Mouse (Mus musculus): ENCODE data around the gene Itsn1. TPM values are rescaled to one million over a fixed set of nuclear protein-coding genes. Genes with fewer than 3 reads are reported as not detected.
A peak's percentile ranks its signal among the peaks of the same experiment; 100 is the strongest.

The Itsn1 gene
- polyA plus RNA-seq, 1 experiment from 2014 or later = 62.7 TPM

DNA sequence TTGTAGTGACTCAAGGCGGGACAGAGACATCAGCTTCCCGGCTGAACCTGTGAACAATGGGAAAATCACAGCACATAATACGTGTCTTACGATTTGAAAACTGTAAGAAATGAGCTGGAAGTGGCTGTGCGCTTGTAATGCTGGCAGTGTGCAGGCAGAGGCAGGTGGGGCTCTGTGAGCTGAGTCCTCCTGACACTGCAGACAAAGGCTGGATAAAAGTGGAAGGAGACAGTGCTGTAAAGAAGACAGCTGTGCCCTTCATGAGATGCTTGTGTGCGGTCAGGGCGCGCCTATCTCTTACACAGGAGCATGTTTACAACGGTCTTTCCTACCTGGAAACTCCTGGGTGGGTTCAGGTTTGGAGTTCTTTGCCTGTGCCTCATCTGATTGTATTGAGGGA lies 32.1 kb downstream of the Itsn1 start:
- Histone ChIP-seq H3K27me3 (no peaks in the 10 kb centered on the region), H3K36me3 (0 out of 2 replicates have a peak, but pooled peaks cover 3% of the 10 kb centered on the region), H3K9ac (replicated peaks) (no peak overlapping the region), H3K27ac (no peak overlapping the region), H3K4me1 (replicated peaks) (peaks cover 50% of the 10 kb centered on the region), H3K4me2 (replicated peaks) (no peak overlapping the region), H3K9me3 (no peaks in the 10 kb centered on the region), H3K4me3 (replicated peaks) (no peak overlapping the region)
- 78% methylated on average over 9 of the region's 9 CpGs for WGBS
- no peak for ATAC-seq

DNA sequence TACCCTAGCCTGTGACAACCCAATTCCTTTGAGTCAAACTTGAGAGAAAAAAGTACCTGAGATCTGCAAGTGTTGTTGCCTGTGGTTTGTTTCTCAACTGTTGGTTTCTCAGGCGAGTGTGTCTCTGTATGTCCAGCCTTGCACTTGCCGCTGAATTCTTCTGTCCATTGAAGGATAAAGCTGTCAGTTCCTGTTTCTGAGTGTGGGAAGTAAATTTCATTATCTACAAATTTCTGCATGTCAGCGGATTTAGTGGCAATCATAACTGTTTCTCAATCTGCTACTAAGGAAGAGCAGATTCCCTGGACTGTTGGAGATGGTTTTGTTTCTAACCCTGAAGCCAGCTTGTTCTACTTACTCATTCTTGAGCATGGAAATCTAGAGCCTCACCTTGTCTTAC lies 32.7 kb downstream of the Itsn1 start:
- no peak for ATAC-seq
- Histone ChIP-seq H3K36me3 (no peaks in the 10 kb centered on the region), H3K27ac (no peak overlapping the region), H3K4me2 (replicated peaks) (no peak overlapping the region), H3K27me3 (no peaks in the 10 kb centered on the region), H3K4me1 (replicated peaks) (peaks cover 56% of the 10 kb centered on the region), H3K9me3 (no peaks in the 10 kb centered on the region), H3K4me3 (replicated peaks) (no peak overlapping the region), H3K9ac (replicated peaks) (no peak overlapping the region)
- WGBS = 89% methylated on average over 3 of the region's 3 CpGs

DNA sequence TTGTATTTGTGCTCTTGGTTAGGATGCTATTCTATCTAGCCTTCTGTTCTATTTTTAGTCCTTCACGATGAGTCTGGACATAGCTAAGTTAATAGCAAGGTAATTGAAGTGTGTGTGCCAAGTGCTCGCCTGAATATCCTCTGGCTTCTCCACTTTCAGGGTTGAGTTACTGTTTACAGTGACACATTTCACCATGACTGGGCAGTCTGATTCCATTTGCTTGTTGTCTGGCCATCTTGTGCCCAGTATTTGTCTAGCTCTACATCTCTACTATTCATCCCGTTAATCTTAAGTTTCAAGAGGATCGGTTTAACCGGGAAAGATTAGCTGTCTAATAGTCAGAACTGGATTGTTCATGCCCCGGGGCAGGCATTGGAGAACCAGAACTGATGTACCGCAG lies 33.4 kb downstream of the Itsn1 start:
- no peak overlapping the region for H3K4me3 ChIP-seq (replicated peaks)
- no peaks in the 10 kb centered on the region for H3K36me3 ChIP-seq
- H3K4me1 ChIP-seq (replicated peaks) = peaks cover 63% of the 10 kb centered on the region
- WGBS = 65% methylated on average over 7 of the region's 7 CpGs
- no peak overlapping the region for H3K9ac ChIP-seq (replicated peaks)
- no peaks in the 10 kb centered on the region for H3K27me3 ChIP-seq
- ATAC-seq = no peak
- no peaks in the 10 kb centered on the region for H3K9me3 ChIP-seq
- no peak overlapping the region for H3K4me2 ChIP-seq (replicated peaks)
- H3K27ac ChIP-seq = 0 out of 2 replicates have a peak overlapping the region, but pooled peaks have one; percentile 21

DNA sequence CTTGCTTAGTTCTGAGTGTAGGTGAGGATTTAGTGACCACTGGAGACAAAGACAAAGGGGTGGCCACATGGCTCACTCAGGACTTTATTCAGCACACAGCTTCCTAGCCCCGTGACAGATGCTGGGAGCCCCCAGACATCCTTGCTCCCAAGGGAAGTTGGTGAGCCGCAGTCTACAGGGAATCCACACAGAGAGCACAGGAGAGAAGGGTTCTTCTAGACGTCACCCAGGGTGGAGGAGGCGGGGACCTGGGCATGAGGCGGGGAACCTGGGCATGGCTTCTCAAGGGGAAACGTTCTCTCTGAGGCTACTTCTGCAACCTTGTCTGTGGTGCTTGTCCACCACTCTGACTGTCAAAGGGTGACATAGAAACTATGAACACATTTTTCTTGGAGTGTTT lies 34.9 kb downstream of the Itsn1 start:
- Histone ChIP-seq H3K9me3 (no peaks in the 10 kb centered on the region), H3K4me1 (replicated peaks) (peaks cover 71% of the 10 kb centered on the region), H3K36me3 (no peaks in the 10 kb centered on the region), H3K9ac (replicated peaks) (no peak overlapping the region), H3K4me3 (replicated peaks) (no peak overlapping the region), H3K4me2 (replicated peaks) (no peak overlapping the region), H3K27me3 (no peaks in the 10 kb centered on the region), H3K27ac (peak overlapping the region; percentile 9; the same call in 1 of the 2 replicates)
- ATAC-seq = no peak
- 56% methylated on average over 6 of the region's 6 CpGs for WGBS

DNA sequence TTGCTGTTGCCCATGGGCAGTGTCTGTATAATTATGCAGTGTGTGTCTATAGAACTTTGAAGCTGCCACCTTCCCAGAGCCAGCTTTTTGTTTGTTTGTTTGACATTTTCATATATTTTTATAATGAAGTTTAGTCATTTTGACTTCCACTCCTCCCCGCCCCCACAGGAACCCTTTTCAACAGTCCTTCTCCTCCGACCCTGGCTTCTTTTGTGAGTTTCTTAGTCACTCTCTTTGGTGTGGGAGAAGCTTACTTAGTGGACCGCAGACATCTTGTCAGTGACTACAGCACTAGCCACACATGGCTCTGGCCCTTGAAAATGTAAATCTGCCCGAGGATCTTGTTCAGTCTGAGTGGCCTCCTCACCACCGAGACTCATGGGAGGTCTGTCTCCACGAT lies 35.3 kb downstream of the Itsn1 start:
- WGBS = 66% methylated on average over 6 of the region's 6 CpGs
- H3K27ac ChIP-seq = no peak overlapping the region

DNA sequence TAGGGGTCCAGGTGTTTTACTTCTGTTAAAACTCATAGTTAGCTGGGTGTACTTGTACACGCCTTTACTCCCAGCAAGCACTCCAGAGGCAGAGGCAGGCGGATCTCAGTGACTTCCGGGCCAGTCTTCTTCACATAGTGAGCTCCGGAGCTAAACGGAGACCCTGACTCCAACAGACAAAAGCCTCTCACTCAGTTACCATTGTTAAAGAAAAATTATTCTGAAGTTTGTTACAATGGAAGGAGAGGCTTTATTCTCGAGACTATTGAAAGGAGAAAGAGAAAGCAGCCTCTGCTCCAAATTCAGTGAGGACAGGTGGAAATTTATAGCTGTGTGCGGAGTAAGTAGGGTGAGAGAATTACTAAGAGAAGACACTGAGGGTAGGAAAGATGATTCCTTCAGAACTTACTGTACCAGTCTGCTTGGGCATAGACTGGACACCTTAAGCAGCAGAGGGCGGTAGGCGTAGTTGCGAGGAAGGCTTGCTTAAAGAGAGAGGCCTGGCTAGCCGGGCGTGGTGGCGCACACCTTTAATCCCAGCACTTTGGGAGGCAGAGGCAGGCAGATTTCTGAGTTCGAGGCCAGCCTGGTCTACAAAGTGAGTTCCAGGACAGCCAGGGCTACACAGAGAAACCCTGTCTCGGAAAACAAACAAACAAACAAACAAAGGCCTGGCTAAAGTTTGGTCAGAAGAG lies 36.2 kb downstream of the Itsn1 start:
- Histone ChIP-seq H3K9me3 (no peaks in the 10 kb centered on the region), H3K4me2 (replicated peaks) (no peak overlapping the region), H3K27ac (no peak overlapping the region), H3K27me3 (no peaks in the 10 kb centered on the region), H3K9ac (replicated peaks) (no peak overlapping the region), H3K4me1 (replicated peaks) (peaks cover 83% of the 10 kb centered on the region), H3K36me3 (no peaks in the 10 kb centered on the region), H3K4me3 (replicated peaks) (no peak overlapping the region)
- WGBS = 79% methylated on average over 15 of the region's 15 CpGs
- ATAC-seq = no peak

More for the DNA sequence above, 35.3 kb downstream of the Itsn1 start:
- ATAC-seq = no peak
- H3K4me2 ChIP-seq (replicated peaks) = no peak overlapping the region
- H3K9me3 ChIP-seq = no peaks in the 10 kb centered on the region
- H3K36me3 ChIP-seq = no peaks in the 10 kb centered on the region
- H3K4me3 ChIP-seq (replicated peaks) = no peak overlapping the region
- H3K27me3 ChIP-seq = no peaks in the 10 kb centered on the region
- H3K4me1 ChIP-seq (replicated peaks) = peaks cover 74% of the 10 kb centered on the region
- no peak overlapping the region for H3K9ac ChIP-seq (replicated peaks)

DNA sequence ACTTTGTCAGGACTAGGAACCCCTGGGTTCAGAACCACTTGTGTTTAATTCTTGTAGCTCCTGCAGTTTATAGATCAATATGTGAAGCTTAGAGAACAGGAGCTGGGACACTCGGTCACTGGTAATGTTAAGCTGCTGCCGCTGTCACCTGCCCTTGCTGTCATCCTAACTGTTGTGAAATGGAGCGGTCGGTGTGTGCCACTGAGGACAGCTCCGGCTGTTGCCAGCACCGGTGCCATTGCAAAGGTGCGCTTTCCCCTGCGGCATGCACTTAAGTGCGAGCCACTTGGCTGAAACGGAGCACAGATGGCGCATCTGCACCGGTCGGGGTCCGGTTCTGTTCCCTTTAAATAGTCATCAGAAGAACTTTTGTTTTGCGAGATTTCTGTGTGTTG lies 36.7 kb downstream of the Itsn1 start:
- no peak overlapping the region for H3K4me3 ChIP-seq (replicated peaks)
- 90% methylated on average over 15 of the region's 15 CpGs for WGBS
- no peak overlapping the region for H3K4me2 ChIP-seq (replicated peaks)
- H3K27ac ChIP-seq = no peak overlapping the region
- no peaks in the 10 kb centered on the region for H3K9me3 ChIP-seq
- no peak for ATAC-seq
- H3K36me3 ChIP-seq = no peaks in the 10 kb centered on the region
- H3K27me3 ChIP-seq = no peaks in the 10 kb centered on the region
- peaks cover 84% of the 10 kb centered on the region for H3K4me1 ChIP-seq (replicated peaks)
- no peak overlapping the region for H3K9ac ChIP-seq (replicated peaks)

DNA sequence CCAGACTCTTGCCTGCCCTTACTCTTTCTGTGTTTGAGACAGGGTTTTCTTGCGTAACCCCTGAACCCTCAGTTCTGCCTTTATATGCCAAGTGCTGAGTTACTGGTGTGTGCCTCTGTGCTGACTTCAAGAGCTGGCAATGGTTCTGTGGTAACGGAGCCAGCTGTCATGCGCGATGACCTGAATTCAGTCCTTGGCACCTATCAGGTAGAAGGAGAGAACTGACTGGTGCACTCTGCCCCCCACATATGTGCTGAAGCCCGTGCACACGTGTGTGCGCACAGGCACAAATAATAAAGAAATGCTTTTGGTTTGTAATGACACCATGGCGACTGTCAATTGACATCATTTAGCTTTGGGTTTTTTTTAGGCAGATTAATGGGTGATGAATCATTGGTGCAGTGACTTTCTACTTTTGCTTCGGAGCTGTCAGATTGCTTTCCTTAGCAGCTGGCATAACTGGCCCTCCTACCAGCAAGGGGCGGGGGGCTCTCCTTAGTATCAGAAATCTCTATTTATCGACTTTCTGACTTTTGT lies 38.2 kb downstream of the Itsn1 start:
- no peak for ATAC-seq
- no peak overlapping the region for H3K9ac ChIP-seq (replicated peaks)
- 90% methylated on average over 11 of the region's 11 CpGs for WGBS

DNA sequence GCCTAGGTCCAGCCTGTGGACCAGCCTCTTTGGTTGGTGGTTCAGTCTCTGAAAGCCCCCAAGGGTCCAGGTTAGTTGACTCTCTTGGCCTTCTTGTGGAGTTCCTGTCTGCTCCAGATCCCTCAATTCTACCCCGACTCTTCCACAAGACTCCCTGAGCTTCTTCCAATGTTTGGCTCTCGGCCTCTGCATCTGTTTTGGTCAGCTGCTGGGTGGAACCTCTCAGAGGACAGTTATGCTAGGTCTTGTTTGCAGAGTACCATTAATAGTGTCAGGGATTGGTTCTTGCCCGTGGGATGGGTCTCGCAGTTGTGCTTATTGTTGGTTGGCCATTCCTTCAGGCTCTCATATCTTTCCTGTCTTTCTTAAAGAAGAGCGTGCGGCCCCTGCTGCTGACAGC lies 39.5 kb downstream of the Itsn1 start:
- WGBS = 94% methylated on average over 6 of the region's 6 CpGs
- ATAC-seq = no peak
- no peaks in the 10 kb centered on the region for H3K9me3 ChIP-seq
- no peak overlapping the region for H3K9ac ChIP-seq (replicated peaks)
- H3K27me3 ChIP-seq = no peaks in the 10 kb centered on the region
- H3K4me2 ChIP-seq (replicated peaks) = no peak overlapping the region
- no peak overlapping the region for H3K4me3 ChIP-seq (replicated peaks)
- H3K36me3 ChIP-seq = no peaks in the 10 kb centered on the region
- H3K4me1 ChIP-seq (replicated peaks) = peaks cover 76% of the 10 kb centered on the region
- no peak overlapping the region for H3K27ac ChIP-seq

More for the DNA sequence above, 38.2 kb downstream of the Itsn1 start:
- no peaks in the 10 kb centered on the region for H3K9me3 ChIP-seq
- H3K27me3 ChIP-seq = no peaks in the 10 kb centered on the region
- H3K27ac ChIP-seq = no peak overlapping the region
- H3K4me2 ChIP-seq (replicated peaks) = no peak overlapping the region
- peaks cover 84% of the 10 kb centered on the region for H3K4me1 ChIP-seq (replicated peaks)
- H3K4me3 ChIP-seq (replicated peaks) = no peak overlapping the region
- H3K36me3 ChIP-seq = no peaks in the 10 kb centered on the region

DNA sequence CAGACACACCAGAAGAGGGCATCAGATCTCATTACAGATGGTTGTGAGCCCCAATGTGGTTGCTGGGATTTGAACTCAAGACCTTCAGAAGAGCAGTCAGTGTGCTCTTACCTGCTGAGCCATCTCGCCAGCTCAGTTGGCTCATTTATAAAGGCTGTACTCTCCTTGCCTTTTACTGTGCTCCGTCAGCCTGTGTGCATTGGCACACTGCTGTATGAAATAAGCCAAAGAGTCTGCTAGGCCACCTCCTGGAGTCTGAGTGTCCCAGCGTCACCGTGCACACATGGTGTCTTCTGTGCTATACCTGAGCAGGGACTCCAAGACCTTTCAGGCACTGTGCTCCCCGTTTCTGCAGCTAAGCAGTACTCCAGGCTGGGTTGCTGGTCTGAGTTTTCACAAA lies 40.8 kb downstream of the Itsn1 start:
- peaks cover 68% of the 10 kb centered on the region for H3K4me1 ChIP-seq (replicated peaks)
- WGBS = 77% methylated on average over 5 of the region's 5 CpGs
- 0 out of 2 replicates have a peak overlapping the region, but pooled peaks have one; percentile 21 for H3K9ac ChIP-seq (replicated peaks)

DNA sequence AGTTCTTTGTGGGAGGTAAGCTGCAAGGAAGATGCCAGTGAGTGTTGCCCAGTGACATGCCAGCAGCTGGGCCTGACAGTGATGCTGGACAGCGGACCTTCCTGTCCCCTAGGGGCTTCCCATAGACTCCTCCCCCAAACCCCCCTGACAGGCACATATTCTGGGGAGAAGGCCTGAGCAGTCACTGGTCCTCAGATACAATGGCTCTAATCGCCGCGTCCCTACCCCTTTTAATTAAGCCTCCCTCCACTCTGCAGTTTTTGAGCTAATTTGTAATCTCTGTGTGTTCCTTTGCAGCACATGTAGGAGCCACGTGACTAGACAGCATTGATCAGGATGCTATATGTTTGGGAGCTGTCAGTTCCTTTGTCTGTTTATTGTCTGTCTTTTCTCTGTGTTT lies 41.6 kb downstream of the Itsn1 start:
- Histone ChIP-seq H3K27me3 (no peaks in the 10 kb centered on the region), H3K4me3 (replicated peaks) (no peak overlapping the region), H3K9me3 (no peaks in the 10 kb centered on the region), H3K4me1 (replicated peaks) (peaks cover 67% of the 10 kb centered on the region), H3K9ac (replicated peaks) (peak overlapping the region; percentile 21; the same call in 1 of the 2 replicates), H3K4me2 (replicated peaks) (peak overlapping the region; percentile 13; the same call in 1 of the 2 replicates), H3K36me3 (no peaks in the 10 kb centered on the region), H3K27ac (peak overlapping the region; percentile 79)
- WGBS = 5% methylated on average over 5 of the region's 5 CpGs
- peak; percentile 81 for ATAC-seq

More for the DNA sequence above, 40.8 kb downstream of the Itsn1 start:
- no peak overlapping the region for H3K4me3 ChIP-seq (replicated peaks)
- no peaks in the 10 kb centered on the region for H3K9me3 ChIP-seq
- no peak overlapping the region for H3K4me2 ChIP-seq (replicated peaks)
- no peaks in the 10 kb centered on the region for H3K36me3 ChIP-seq
- 0 out of 2 replicates have a peak, but pooled peaks have one; percentile 24 for ATAC-seq
- peak overlapping the region; percentile 79 for H3K27ac ChIP-seq
- H3K27me3 ChIP-seq = no peaks in the 10 kb centered on the region

DNA sequence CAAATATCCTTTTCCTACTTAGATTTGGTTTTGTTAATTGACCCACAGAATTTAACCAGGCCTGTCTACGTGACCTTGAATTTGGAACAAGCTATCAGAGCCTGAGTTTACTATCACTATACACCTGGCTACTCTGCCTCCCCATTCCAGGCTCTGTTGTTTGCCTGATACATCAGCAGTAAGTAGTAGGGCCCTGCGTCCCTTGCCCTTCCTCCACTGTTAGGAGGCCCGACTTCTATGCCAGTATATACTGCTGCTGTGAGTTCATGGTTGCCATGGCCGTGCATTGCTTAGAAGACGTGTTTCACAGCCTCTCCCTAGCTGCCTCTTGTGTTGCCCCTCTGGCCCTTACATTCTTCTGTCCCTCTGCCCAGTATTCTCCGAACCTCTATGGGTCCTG lies 42.3 kb downstream of the Itsn1 start:
- H3K27me3 ChIP-seq = no peaks in the 10 kb centered on the region
- H3K4me2 ChIP-seq (replicated peaks) = no peak overlapping the region
- no peak for ATAC-seq
- H3K27ac ChIP-seq = peak overlapping the region; percentile 79
- H3K9me3 ChIP-seq = no peaks in the 10 kb centered on the region
- H3K4me1 ChIP-seq (replicated peaks) = peaks cover 66% of the 10 kb centered on the region
- H3K9ac ChIP-seq (replicated peaks) = 0 out of 2 replicates have a peak overlapping the region, but pooled peaks have one; percentile 21
- H3K4me3 ChIP-seq (replicated peaks) = no peak overlapping the region
- WGBS = 72% methylated on average over 6 of the region's 6 CpGs
- H3K36me3 ChIP-seq = no peaks in the 10 kb centered on the region
